Mouse (Mus musculus): ENCODE results near the gene Bcl10.

DNA sequence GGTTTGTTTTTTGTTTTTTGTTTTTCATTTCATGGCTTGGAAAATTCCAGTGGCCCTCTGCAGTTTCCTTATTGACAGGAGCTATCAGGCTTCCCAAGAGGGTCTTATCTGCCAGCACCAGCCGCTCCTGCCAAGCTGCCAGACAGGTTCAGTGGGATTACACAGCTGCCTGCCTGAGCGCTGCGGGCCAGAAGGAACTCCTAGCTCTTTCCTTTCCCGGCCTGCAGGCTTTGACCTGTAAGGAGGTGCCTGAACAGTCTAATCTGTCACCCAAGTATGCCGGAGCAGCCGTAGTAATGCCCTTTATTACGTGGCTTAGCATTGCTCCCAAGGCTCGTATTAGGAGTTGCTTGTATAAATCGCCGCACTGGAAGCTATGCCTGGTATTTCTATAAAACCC, 41.9 kb downstream of the Bcl10 start:
- peak; percentile 77 for TF ChIP-seq EP300 (optimal IDR thresholded peaks at IDR 0.05)
- no peak for TF ChIP-seq CTCF (IDR thresholded peaks at IDR 0.05; ENCODE audit: low read depth)
